Mouse (Mus musculus) bone marrow, adult 2 months (tissue): ENCODE measurements around the gene Uba7.

Experiments used
- CTCF ChIP-seq: fragments of 200-500 bp; IDR thresholded peaks from 2 replicates; pipeline ENCODE4 v1.5.1; 2011; ENCODE audit warnings: low read length, control low read depth; ENCODE audit not compliant: control insufficient read depth, insufficient read depth
- POLR2A ChIP-seq: fragments of 200-500 bp; IDR thresholded peaks from 2 replicates; pipeline ENCODE4 v1.6.1; 2011; ENCODE audit warnings: low read depth, mild to moderate bottlenecking, control low read depth, low read length, borderline replicate concordance; ENCODE audit not compliant: control insufficient read depth

- TF ChIP-seq CTCF = no peak
- no peak for TF ChIP-seq POLR2A
These were observed 5.0 kb upstream of the Uba7 start for GRCm38 (mm10) chr9:107970311-107970710.
